Mouse (Mus musculus) right cerebral cortex, adult 2 months (tissue): Measurements from ENCODE around the gene Ddrgk1.
A peak's percentile ranks its signal among the peaks of the same experiment; 100 is the strongest.

Experiments
- DNase-seq, 2 experiments: peaks; one replicate each; pipeline ENCODE4 v3.0.0; 2021 to 2022; ENCODE audit warnings: low spot score in 2 of 2

Gene Ddrgk1

GRCm38 (mm10) chr2:130664102-130664701, at the start of gene Ddrgk1:
Ddrgk1 (minus strand) TSS chr2:130664659.
- peak; percentile 93 to 97 for DNase-seq

- DNase-seq, result no peak
Measured at GRCm38 (mm10) chr2:130707057-130707456, 42.6 kb upstream of the Ddrgk1 start.

DNA sequence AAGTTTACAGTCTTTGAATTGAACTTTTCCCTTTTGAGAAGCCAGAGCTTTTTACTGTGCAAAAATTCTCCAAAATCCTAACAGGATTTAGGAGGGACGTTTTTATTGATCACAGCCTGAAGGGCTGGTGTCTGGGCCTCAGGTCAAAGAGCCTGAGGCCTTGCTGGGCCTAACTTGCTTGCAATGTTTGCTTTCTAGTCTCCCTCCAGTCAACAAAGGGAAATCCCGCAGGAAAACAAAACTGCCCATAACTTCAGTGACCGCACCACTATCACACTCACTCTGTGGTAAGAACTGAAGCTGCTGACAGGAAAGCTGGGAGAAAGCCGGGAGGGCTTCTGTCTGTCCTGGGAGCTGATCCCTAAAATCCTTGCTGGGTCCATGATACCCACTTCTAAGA, 42.1 kb upstream of the Ddrgk1 start:
- DNase-seq, result no peak

GRCm38 (mm10) chr2:130705178-130705577, 40.7 kb upstream of the Ddrgk1 start:
- DNase-seq, result no peak

DNA sequence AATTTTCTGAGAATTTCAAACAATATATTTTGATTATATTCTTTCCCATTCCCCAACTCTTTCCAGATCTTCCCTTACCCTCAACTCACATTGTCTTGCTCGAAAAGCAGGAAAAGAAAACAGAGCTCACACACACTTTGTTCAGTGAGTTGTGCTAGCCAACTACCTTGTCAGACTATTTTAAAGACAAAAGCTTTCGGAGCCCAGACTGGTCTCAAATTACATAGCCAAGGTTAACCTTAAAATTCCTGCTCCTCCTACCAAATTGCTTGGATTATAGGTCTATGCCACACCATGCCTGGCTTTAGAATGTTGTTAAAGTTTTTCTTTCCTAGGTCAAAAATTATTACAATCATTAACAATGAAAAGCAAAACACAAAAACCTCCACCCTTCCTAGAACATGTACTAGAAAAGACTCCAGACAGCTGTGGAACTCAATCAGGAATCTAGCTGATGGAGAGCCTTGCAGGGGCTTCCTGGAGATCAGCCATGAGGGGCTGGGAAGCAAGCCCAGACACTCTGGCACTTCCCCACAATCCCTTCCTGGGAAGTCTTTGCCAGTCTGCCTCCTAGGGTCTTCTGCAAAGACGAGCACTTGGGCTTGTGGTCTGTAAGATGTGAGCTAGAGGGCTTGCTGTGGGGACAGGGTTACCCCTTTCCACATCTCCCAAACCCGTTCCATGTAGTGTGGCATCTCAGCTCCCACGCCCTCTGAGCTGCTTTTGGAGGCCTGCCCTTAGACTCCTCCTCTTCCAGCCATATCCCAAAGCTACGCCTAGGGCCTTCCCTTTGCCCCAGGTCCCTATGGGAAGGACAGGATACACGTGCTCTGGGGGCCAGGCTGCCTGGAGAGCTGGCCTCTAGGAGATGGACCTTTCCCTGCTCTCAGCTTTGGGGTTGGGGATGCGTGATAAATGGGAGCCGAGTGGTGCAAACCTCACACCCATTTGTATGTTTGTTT, 39.9 kb upstream of the Ddrgk1 start:
- no peak for DNase-seq

GRCm38 (mm10) chr2:130697821-130698266, 33.4 kb upstream of the Ddrgk1 start:
- DNase-seq, result peak; percentile 39 to 41

GRCm38 (mm10) chr2:130697153-130697810, 32.8 kb upstream of the Ddrgk1 start, which contains the start of gene Slc4a11:
Slc4a11 (minus strand) TSS chr2:130697519.
- DNase-seq, result peak in 1 of 2 experiments; percentile 44

GRCm38 (mm10) chr2:130696700-130697152, 32.3 kb upstream of the Ddrgk1 start:
- no peak for DNase-seq

DNA sequence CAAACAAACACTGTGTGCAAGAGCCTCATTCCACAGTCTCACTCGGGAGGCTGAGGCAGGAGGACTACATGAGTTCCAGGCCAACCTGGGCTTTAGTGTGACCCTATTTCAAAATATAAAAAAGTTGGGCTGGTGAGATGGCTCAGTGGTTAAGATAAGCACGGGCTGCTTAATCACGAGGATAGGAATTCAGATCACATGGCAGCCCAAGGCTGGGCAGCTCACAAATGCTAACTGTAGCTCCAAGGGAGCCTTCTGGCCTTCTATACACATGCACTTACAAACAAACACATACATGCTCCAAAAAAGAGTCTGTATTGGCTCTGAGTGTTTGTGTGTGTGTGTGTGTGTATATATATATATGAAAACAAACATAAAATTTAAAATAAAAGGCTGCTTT, 29.1 kb upstream of the Ddrgk1 start:
- DNase-seq, result no peak

- DNase-seq, result no peak
Measured at GRCm38 (mm10) chr2:130689011-130689410, 24.6 kb upstream of the Ddrgk1 start.

DNA sequence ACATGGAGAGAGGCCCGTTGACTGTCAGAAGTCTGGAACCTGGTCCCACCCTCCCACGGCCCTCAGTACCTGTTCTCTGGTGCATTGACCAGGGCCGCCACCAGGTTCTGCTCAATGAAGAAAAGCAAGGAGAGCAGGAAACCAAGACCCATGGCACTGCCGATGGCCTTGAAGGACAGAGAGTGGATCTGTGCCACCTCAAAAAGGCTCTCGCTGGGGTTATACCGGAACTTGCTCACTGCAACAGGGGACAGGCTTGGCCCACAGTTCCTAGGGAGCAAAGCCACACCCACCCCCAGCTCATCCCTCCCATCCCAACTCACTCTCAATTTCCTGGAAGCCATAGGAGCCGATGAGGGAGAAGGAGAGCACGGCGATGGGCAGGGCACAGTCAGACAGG, 21.0 kb upstream of the Ddrgk1 start:
- no peak for DNase-seq

- DNase-seq, result no peak
Measured at GRCm38 (mm10) chr2:130681531-130681930, 17.1 kb upstream of the Ddrgk1 start.

DNA sequence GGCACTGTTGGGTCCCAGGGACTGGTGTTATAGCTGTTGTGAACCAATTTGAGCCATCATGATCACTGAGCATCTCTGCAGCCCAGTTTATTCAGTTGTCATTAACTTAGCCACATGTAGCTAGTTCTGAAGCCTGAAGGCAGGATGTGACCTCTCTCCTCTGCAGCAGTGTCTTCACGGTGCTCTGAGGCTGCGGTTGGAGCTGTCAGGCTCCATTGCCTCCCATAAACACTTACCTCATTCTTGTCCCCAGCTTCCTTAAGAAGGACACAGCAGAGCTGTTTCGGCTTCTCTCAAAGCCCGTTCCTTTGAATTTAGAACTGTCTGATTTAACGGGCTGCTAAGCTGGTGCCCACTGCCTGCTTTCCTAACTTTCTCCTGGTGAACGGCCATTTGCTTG, 15.4 kb upstream of the Ddrgk1 start:
- DNase-seq, result no peak

DNA sequence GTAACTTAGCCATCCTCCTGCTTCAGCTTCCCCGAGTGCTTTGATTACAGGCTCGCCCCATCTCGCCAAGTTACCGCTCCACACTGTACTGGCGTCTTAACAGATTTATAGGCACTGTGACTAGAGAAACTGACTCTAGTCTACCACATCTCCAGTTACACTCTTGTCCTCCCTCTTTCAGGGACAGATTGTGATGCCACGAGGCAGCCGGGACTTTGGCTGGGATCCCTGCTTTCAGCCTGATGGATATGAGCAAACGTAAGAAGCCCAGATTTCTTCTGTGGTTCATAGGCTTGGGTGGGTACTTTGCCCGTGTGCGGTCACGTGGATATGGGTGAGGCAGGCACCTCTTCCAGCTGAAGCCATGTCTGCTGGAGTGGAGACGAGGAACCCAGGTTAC, 14.7 kb upstream of the Ddrgk1 start:
- no peak for DNase-seq

DNA sequence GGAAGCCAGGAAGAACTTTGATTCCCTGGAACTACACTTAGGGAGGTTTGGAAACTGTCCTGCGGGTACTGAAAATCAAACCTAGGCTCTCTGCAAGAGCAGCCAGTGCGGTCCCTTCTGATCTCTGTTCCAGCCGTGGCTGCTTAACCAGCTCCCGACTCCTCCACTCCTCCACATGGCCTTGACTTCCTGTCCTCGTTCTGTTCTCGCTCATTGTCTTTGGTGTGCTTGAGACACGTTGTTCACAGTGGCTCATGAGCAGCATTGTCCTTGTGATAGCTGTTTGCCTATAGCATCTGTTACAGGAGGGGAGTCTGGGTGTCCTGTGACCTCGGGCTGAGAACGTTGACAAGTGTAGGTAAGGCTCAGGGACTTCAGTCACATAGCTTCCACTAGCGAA, 12.8 kb upstream of the Ddrgk1 start:
- no peak for DNase-seq

DNA sequence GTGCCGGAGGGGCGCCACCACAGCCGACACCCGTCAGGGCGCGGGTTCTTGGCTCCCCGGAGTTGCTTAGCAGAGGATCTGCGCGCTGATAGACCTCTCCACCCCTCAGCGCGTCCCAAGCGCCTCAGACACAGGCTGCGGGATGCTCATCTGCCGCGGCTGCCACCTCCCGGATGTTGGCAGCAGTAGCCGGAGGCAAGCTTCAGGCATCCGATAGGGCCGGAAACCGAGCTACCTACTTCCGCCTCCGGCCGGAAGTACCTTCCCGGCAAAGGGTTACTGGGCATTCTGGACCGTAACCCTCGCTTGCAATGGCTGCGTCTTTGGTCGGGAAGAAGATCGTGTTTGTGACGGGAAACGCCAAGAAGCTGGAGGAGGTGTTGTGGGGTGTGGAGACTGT, 3.1 kb upstream of the Ddrgk1 start, which contains the start of gene Itpa:
Gene Itpa (plus strand): TSS at position 52 of the 400 bp plus-strand sequence.
- DNase-seq, result peak; percentile 84 to 87

DNA sequence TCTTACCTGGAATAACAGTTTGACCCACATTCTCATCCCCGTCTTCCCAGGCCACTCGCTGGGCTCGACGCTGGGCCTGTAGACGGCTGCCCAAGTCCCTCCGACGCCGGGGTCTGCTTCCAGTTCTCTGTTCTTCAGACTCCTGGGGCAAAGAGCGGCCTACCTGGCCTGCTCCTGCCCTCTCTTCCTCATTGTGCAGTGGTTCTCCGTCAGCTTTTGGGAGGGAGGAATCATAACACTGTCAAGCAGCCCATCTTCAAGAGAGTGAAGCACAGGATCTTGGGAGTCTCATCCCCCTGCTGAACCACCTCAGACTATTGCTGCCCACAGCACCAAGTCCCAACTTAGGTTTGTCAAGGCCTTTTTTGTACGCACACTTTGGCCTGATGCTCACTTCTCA, 1.1 kb downstream of the Ddrgk1 start:
- DNase-seq, result no peak

- peak; percentile 44 to 47 for DNase-seq
Measured at GRCm38 (mm10) chr2:130658530-130658929, 5.9 kb downstream of the Ddrgk1 start.

GRCm38 (mm10) chr2:130657541-130657940, 6.9 kb downstream of the Ddrgk1 start:
- DNase-seq, result peak; percentile 85 to 88

GRCm38 (mm10) chr2:130656536-130656935, 7.9 kb downstream of the Ddrgk1 start:
- peak; percentile 75 to 83 for DNase-seq

DNA sequence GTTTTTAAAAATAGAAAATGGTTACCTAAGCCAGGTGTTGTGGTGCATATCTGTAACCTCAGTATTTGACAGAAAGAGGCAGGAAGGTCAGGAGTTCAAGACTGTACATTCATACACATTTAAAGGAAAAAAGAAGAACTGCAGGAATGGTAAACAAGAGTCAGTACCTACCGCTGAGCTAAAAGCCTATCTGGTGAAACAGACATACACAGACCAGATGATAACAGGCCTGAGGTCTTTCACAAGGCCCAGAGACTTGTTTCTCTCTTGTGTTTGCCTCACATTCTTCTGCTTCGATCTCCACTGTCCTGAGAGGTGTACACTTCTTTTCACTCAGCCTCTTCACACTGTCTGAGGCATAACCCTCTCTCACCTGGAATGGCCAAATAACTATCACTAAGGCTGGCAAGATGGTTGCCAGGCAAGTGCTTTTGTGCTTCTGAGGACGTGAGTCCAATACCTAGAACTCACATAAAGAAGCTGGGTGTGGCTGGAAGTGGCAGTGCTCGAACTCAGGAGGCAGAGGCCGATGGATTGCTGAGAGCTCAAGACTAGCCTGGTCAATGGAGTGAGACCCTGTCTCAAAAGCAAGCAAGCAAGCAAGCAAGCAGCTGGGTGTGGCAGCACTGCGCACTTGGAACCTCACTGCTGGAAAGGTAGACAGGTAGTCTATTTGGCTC, 8.7 kb downstream of the Ddrgk1 start:
- DNase-seq, result no peak

GRCm38 (mm10) chr2:130653760-130654159, 10.7 kb downstream of the Ddrgk1 start:
- DNase-seq, result no peak
